Mouse (Mus musculus) stomach, postnatal 0 days (tissue): ENCODE measurements around the gene Ints7. TPM values are rescaled to one million over a fixed set of nuclear protein-coding genes. Genes with fewer than 3 reads are reported as not detected.

Experiments used
- ATAC-seq: fragments of 200-750 bp; cut with Nextera tagmentation; 2 replicates; pipeline ENCODE4 v1.8.0; 2017; ENCODE audit not compliant: low FRiP score, low TSS enrichment
- DNase-seq: peaks from one replicate; pipeline ENCODE4 v3.0.0-alpha.2; 2016; ENCODE audit warnings: low spot score
- H3K27ac ChIP-seq: fragments of 300-500 bp; sonication (generic); replicated peaks from 2 replicates; pipeline ENCODE4 v1.5.1; 2014; ENCODE audit warnings: mild to moderate bottlenecking, control low read depth
- H3K27me3 ChIP-seq: fragments of 300-500 bp; sonication (generic); 2 replicates; pipeline ENCODE4 v1.6.1; 2014; ENCODE audit warnings: low read length; ENCODE audit not compliant: control insufficient read depth, insufficient read depth
- H3K36me3 ChIP-seq: fragments of 300-500 bp; sonication (generic); 2 replicates; pipeline ENCODE4 v1.6.1; 2014; ENCODE audit warnings: low read length, mixed read lengths; ENCODE audit not compliant: control insufficient read depth, insufficient read depth
- H3K4me1 ChIP-seq: fragments of 300-500 bp; sonication (generic); replicated peaks from 2 replicates; pipeline ENCODE4 v1.6.1; 2014; ENCODE audit warnings: antibody characterized with exemption; ENCODE audit not compliant: control insufficient read depth, insufficient read depth
- H3K4me2 ChIP-seq: fragments of 300-500 bp; sonication (generic); replicated peaks from 2 replicates; pipeline ENCODE4 v1.6.1; 2014; ENCODE audit warnings: low read depth, mild to moderate bottlenecking, control low read depth, moderate library complexity
- H3K4me3 ChIP-seq: fragments of 300-500 bp; sonication (generic); 2 replicates; pipeline ENCODE4 v1.5.1; 2014; ENCODE audit warnings: low read depth, low read length, control low read depth
- H3K9ac ChIP-seq: fragments of 300-500 bp; sonication (generic); 2 replicates; pipeline ENCODE4 v1.6.1; 2014; ENCODE audit warnings: mild to moderate bottlenecking, low read length, control low read depth, mixed read lengths
- H3K9me3 ChIP-seq: fragments of 300-500 bp; sonication (generic); 2 replicates; pipeline ENCODE4 v1.6.1; 2016; ENCODE audit warnings: low read length; ENCODE audit not compliant: control insufficient read depth
- CTCF ChIP-seq: IDR thresholded peaks from 2 replicates; pipeline ENCODE4 v1.5.1; 2016; ENCODE audit warnings: antibody characterized with exemption, low read depth, mild to moderate bottlenecking, moderate library complexity
- EP300 ChIP-seq: optimal IDR thresholded peaks from 2 replicates; pipeline ENCODE3; 2016; ENCODE audit warnings: antibody characterized with exemption
- WGBS: fragments of 180-500 bp; shearing (Covaris S2); extraction: QIAGEN DNeasy Blood & Tissue Kit; methylation state at CpG from one replicate; pipeline ENCODE4 v1.1.7; 2014; 5-methylcytosine and 5-hydroxymethylcytosine counted together
- polyA plus RNA-seq: library from polyadenylated mRNA; unstranded; fragments of >200 nt; fragmentation: Nextera tagmentation; extraction: Ambion mirVana; gene quantifications from 2 replicates; pipeline ENCODE4 v1.2.1, GENCODE M21; 2015

The Ints7 gene
- polyA plus RNA-seq, 1 experiment from 2014 or later, result 15.1 TPM

DNA sequence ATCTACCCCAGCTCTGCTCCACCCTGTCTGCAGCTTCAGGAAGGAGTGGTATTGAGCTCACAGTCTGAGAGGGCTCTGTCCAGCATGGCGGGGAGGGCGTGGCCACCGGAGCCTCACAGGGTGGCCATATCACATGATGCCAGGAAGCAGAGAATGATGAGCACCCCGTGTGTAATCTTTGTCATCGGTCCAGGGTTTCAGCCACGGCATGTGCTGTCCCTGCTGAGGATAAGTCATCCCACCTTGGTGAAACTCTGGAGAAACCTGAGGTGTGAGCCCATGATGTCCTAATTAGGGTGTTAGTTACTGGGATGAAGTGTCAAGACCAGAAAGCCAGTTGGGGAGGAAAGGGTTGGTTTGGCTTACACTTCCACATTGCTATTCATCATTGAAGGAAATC, 33.6 kb downstream of the Ints7 start:
- Histone ChIP-seq H3K27me3 (no peaks in the 10 kb centered on the region), H3K4me2 (no peak overlapping the region), H3K9me3 (no peaks in the 10 kb centered on the region), H3K36me3 (peaks cover 54% of the 10 kb centered on the region), H3K4me3 (no peak overlapping the region), H3K9ac (no peak overlapping the region), H3K4me1 (no peaks in the 10 kb centered on the region), H3K27ac (no peak overlapping the region)
- no peak for ATAC-seq
- TF ChIP-seq EP300 (no peak), CTCF (no peak)
- no peak for DNase-seq
- WGBS, result 86% methylated on average over 6 of the region's 6 CpGs

DNA sequence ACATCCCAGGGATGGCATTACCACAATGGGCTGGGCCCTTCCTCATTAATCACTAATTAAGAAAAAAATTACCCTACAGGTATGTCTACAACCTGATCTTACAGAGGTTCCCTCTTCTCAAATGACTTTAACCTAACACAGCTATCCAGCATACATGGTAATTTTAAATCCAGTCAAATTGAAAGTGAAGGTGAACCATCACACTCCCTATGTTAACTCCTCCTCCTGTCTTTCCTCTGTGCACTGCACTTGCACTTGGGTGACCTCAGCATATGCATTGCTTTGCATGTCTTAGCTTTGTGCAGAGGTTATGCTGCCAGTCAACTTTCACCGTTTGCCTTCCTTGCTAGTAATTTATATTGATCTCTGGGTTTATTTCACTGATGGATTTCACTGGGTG, 34.1 kb downstream of the Ints7 start:
- Histone ChIP-seq H3K9me3 (no peaks in the 10 kb centered on the region), H3K27ac (no peak overlapping the region), H3K36me3 (peaks cover 58% of the 10 kb centered on the region), H3K4me3 (no peak overlapping the region), H3K27me3 (no peaks in the 10 kb centered on the region), H3K9ac (no peak overlapping the region), H3K4me1 (no peaks in the 10 kb centered on the region), H3K4me2 (no peak overlapping the region)
- ATAC-seq (no peak), DNase-seq (no peak)
- WGBS, result 69% methylated on average over 1 of the region's 1 CpGs
- TF ChIP-seq CTCF, result no peak
- no peak for TF ChIP-seq EP300

DNA sequence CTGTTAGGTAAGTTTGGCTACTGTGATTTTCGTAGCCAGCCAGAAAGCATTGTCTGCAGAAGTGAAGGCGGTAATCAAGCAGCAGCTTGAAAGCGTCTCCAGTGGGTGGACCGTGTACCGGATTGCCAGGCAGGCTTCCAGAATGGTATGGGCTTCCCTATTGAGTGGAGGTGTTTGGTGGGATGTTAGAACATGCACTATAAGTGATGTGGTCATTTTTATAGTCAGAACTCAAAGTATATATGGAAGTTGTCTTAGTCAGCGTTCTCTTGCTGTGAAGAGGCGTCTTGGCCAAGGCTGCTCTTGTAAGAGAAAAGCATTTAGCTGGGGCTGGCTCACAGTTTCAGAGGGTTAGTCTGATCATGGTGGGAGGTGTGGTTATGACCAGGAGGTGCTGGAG, 34.9 kb downstream of the Ints7 start:
- no peak overlapping the region for H3K4me3 ChIP-seq
- WGBS, result 92% methylated on average over 7 of the region's 7 CpGs
- H3K4me1 ChIP-seq, result no peaks in the 10 kb centered on the region
- TF ChIP-seq EP300 (no peak), CTCF (no peak)
- H3K4me2 ChIP-seq, result no peak overlapping the region
- ATAC-seq, result no peak
- no peak overlapping the region for H3K9ac ChIP-seq
- no peak overlapping the region for H3K27ac ChIP-seq
- no peak for DNase-seq
- H3K36me3 ChIP-seq, result peaks cover 56% of the 10 kb centered on the region
- H3K9me3 ChIP-seq, result no peaks in the 10 kb centered on the region
- H3K27me3 ChIP-seq, result no peaks in the 10 kb centered on the region

DNA sequence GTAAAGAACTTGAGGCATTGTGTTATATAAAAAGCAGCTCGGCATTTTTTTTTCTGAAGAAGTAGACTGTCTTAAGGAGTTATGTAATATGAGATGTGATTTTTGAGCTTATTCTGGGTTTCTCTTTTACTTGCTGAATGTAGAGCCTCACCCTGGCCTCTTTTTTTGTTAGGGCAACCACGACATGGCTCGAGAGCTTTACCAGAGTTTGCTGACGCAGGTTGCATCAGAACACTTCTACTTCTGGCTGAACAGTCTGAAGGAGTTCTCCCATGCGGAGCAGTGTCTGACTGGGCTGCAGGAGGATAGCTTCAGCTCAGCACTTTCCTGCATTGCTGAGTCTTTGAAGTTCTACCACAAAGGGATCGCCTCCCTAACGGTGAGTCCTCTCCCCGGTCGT, 36.2 kb downstream of the Ints7 start:
- no peaks in the 10 kb centered on the region for H3K9me3 ChIP-seq
- DNase-seq (no peak), ATAC-seq (no peak)
- no peaks in the 10 kb centered on the region for H3K4me1 ChIP-seq
- no peak overlapping the region for H3K27ac ChIP-seq
- no peaks in the 10 kb centered on the region for H3K27me3 ChIP-seq
- no peak overlapping the region for H3K4me3 ChIP-seq
- 87% methylated on average over 9 of the region's 9 CpGs for WGBS
- peaks cover 50% of the 10 kb centered on the region for H3K36me3 ChIP-seq
- H3K4me2 ChIP-seq, result no peak overlapping the region
- no peak overlapping the region for H3K9ac ChIP-seq
- TF ChIP-seq EP300, result no peak
- TF ChIP-seq CTCF, result no peak

DNA sequence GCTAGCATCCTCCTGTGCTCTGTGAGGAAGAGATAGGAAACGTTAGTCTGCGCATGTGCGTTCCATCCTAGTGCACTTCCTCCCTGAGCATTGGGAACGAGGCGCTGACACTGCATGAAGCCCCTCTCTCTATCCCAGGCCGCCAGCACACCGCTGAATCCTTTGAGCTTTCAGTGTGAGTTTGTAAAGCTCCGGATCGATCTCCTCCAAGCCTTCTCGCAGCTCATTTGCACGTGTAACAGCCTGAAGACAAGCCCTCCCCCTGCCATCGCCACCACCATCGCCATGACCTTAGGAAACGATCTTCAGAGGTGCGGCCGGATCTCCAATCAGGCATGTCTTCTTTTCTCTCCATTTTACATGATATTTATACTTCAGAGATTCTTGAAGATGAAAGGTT, 37.4 kb downstream of the Ints7 start:
- Histone ChIP-seq H3K4me3 (no peak overlapping the region), H3K27ac (no peak overlapping the region), H3K27me3 (no peaks in the 10 kb centered on the region), H3K9ac (no peak overlapping the region), H3K4me2 (no peak overlapping the region), H3K9me3 (no peaks in the 10 kb centered on the region), H3K36me3 (peaks cover 39% of the 10 kb centered on the region), H3K4me1 (no peaks in the 10 kb centered on the region)
- ATAC-seq (no peak), DNase-seq (no peak)
- TF ChIP-seq EP300 (no peak), CTCF (no peak)
- WGBS, result 87% methylated on average over 16 of the region's 16 CpGs

DNA sequence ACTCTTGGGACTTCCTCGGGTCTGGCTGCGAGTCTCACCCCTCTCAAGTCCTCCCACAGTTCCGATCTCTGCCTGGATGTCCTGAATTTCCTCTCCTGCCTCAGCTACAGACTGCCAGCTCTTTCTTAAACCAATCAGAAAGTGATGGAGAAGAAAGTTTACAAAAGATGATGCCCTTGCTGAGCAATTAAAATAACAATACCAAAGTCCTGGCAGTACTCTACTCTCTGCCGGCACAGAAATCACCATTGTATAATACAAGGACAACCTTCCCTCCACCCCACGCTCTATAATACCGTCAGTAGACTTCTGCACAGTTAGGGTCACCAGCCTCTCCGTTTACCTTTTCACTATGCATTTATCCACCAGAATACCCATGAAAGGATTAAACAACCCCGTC, 40.8 kb downstream of the Ints7 start:
- no peak for ATAC-seq
- Histone ChIP-seq H3K27me3 (no peaks in the 10 kb centered on the region), H3K4me1 (no peaks in the 10 kb centered on the region), H3K9ac (no peak overlapping the region), H3K9me3 (no peaks in the 10 kb centered on the region), H3K4me3 (no peak overlapping the region), H3K36me3 (peaks cover 37% of the 10 kb centered on the region), H3K27ac (no peak overlapping the region), H3K4me2 (no peak overlapping the region)
- 90% methylated on average over 8 of the region's 8 CpGs for WGBS
- TF ChIP-seq CTCF (no peak), EP300 (no peak)
- DNase-seq, result no peak
